Mouse (Mus musculus): ENCODE measurements around the gene Stra6. TPM values are rescaled to one million over a fixed set of nuclear protein-coding genes. Genes with fewer than 3 reads are reported as not detected.

Stra6 gene
- polyA plus RNA-seq, 1 experiment, result 5.8 TPM

- 5% methylated on average over 38 of the region's 38 CpGs for WGBS
- no peak for DNase-seq (ENCODE audit: low read depth, low spot score)
Observed at GRCm38 (mm10) chr9:58198801-58199371, 135.3 kb downstream of the Stra6 start.

- WGBS, result 4% methylated on average over 41 of the region's 41 CpGs
- no peak for DNase-seq (ENCODE audit: low read depth, low spot score)
Observed at GRCm38 (mm10) chr9:58199381-58200269, 136.0 kb downstream of the Stra6 start.

- DNase-seq (ENCODE audit: low read depth, low spot score), result no peak
- WGBS, result 17% methylated on average over 11 of the region's 11 CpGs
Observed at GRCm38 (mm10) chr9:58200270-58201090, 136.9 kb downstream of the Stra6 start.

GRCm38 (mm10) chr9:58201091-58201842 is 137.7 kb downstream of the Stra6 start:
- DNase-seq (ENCODE audit: low read depth, low spot score), result no peak
- 4% methylated on average over 24 of the region's 24 CpGs for WGBS

- DNase-seq (ENCODE audit: low read depth, low spot score), result no peak
- 4% methylated on average over 37 of the region's 37 CpGs for WGBS
Observed at GRCm38 (mm10) chr9:58201861-58202549, 138.4 kb downstream of the Stra6 start.

- DNase-seq (ENCODE audit: low read depth, low spot score), result no peak
- 19% methylated on average over 14 of the region's 14 CpGs for WGBS
Observed at GRCm38 (mm10) chr9:58202676-58203453, 139.3 kb downstream of the Stra6 start.

Other genes with a start within 250 kb of the Stra6 start
- gene Arid3b, start 227.0 kb upstream of the Stra6 start, polyA plus RNA-seq (2012; rRNA removed), result 6.5 and 10.4 TPM in 2 replicates
- gene Ubl7, start 152.8 kb upstream of the Stra6 start, polyA plus RNA-seq (2012; rRNA removed), result 84.7 and 93.7 TPM in 2 replicates
- 16.0 and 25.3 TPM in 2 replicates for gene Sema7a, start 123.7 kb upstream of the Stra6 start, polyA plus RNA-seq (2012; rRNA removed)
- 0.07 and 0.51 TPM in 2 replicates for gene Cyp11a1, start 57.4 kb upstream of the Stra6 start, polyA plus RNA-seq (2012; rRNA removed)
- gene Ccdc33, start 55.0 kb downstream of the Stra6 start, polyA plus RNA-seq (2012; rRNA removed), result 0.06 and 0.36 TPM in 2 replicates
- gene Islr, start 140.5 kb downstream of the Stra6 start, polyA plus RNA-seq (2012; rRNA removed), result 31.6 and 32.1 TPM in 2 replicates
- 0.68 and 0.96 TPM in 2 replicates for gene Islr2, start 140.5 kb downstream of the Stra6 start, polyA plus RNA-seq (2012; rRNA removed)
- gene Pml, start 186.0 kb downstream of the Stra6 start, polyA plus RNA-seq (2012; rRNA removed), result 35.1 and 43.9 TPM in 2 replicates
- 23.4 and 28.8 TPM in 2 replicates for gene Stoml1, start 189.4 kb downstream of the Stra6 start, polyA plus RNA-seq (2012; rRNA removed)
- gene Loxl1, start 249.4 kb downstream of the Stra6 start, polyA plus RNA-seq (2012; rRNA removed), result 16.2 and 16.7 TPM in 2 replicates

Measured in large intestine, adult 2 months (tissue).